Mouse (Mus musculus): ENCODE measurements around the gene Gm14851.
"Not testable (repeated sequence)": the region's sequence is repeated elsewhere in the genome, so short reads cannot be mapped to it uniquely, and the experiment has no call there.

The Gm14851 gene

DNA sequence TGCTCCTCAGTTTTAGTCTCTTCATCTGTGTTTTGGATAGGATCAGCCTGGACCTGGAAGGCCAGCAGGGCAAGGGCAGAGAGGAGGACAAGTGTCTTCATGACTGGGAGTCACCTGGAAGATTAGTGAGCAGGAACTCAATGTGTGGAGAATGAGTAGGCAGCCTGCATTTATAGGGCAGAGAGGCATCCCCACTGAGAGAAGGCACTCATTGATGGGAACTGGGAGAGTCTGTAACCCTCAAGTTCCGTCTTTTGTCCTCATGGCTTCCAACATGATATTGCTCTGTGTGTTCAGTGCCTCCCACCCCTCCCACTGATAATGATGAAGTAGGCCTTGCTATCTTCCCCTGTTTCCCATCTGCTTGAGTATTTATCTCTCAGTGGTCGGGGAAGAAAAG is at the start of gene Gm14851:
Gene Gm14851, minus strand, starts transcription at position 101 of the 400 bp plus-strand sequence.
- not testable (repeated sequence) for DNase-seq (ENCODE audit: low read depth)

GRCm38 (mm10) chr8:21134342-21134741 is 38.5 kb upstream of the Gm14851 start, which contains the start of gene Defa30:
Gene Defa30, plus strand, starts transcription at chr8:21134642.
- not testable (repeated sequence) for DNase-seq (ENCODE audit: low read depth)

DNA sequence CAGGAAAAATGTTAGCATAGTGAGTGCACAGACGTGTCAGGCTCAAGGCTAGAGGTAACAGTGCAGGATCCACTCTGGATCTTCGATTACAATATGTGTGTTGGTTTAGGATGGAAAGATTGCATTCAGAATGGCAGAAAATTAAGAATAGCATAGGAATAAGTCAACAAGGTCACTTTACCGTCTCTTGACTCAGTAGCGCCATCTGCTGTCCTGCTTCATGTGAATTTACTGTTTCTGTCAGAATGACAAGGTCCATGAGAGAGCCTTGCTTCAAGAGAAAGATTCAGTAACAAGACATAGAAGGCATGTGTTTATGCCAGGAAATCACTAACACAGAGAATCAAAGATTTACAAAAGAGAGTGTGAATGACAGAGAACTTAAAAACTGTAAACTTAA is 2.7 kb downstream of the Gm14851 start:
- DNase-seq (ENCODE audit: low read depth) = no peak

DNA sequence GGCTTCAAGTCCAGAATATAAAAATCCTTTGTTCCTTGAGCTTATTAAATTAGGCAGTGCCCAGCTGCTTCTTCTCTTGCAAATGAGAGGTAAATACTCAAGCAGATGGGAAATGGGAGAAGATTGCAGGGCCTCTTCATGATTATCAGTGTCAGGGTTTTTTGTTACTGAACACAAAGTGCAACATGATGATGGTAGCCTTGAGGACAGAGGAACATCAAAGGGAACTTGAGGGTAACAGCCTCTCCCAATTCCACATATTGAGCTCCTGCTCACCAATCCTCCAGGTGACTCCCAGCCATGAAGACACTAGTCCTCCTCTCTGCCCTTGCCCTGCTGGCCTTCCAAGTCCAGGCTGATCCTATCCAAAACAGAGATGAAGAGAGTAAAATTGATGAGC is 11.7 kb downstream of the Gm14851 start, which contains the start of gene Defa25:
Gene Defa25, plus strand, starts transcription at position 301 of the 400 bp plus-strand sequence.
- not testable (repeated sequence) for DNase-seq (ENCODE audit: low read depth)

DNA sequence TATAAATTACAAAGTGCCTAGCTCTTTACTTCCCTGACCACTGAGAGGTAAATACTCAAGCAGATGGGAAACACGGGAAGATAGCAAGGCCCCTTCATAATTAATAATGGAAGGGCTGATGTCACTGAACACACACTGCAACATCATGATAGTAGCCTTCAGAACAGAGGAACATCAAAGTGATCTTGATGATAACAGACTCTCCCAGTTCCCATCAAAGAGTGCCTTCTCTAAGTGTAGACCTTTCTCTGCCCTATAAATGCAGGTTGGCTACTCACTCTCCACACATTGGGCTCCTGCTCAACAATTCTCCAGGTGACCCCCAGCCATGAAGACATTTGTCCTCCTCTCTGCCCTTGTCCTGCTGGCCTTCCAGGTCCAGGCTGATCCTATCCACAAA is 31.1 kb downstream of the Gm14851 start, which contains the start of gene Defa35:
Gene Defa35, plus strand, starts transcription at position 301 of the 400 bp plus-strand sequence.
- DNase-seq (ENCODE audit: low read depth) = not testable (repeated sequence)

GRCm38 (mm10) chr8:21054747-21055146 is 41.1 kb downstream of the Gm14851 start, which contains the start of gene Defa23:
Gene Defa23, plus strand, starts transcription at chr8:21055047.
- DNase-seq (ENCODE audit: low read depth) = not testable (repeated sequence)

All from naive thymus-derived CD4-positive, alpha-beta T cell, adult 2 months (primary cell).